Mouse (Mus musculus): ENCODE data around the gene Gm19935.

GRCm38 (mm10) chr8:90822443-90822842 is 5.2 kb upstream of the Gm19935 start:
- no peak for TF ChIP-seq CTCF (IDR thresholded peaks at IDR 0.05; ENCODE audit: low read depth)
- no peak for TF ChIP-seq EP300 (optimal IDR thresholded peaks at IDR 0.05)
